Mouse (Mus musculus) CH12.LX (cell line): ENCODE data around the gene Vti1a.

ENCODE experiments used
- CTCF ChIP-seq, 2 experiments: IDR thresholded peaks in 1 of 2; conservative IDR thresholded peaks in 1 of 2; 2 replicates each; pipeline ENCODE4 v1.5.1; 2011 to 2012; ENCODE audit warnings: low read depth in 2 of 2, low read length in 2 of 2, improper control_type of control experiment in 1 of 2, inconsistent platforms in 1 of 2, mild to moderate bottlenecking in 1 of 2, moderate library complexity in 1 of 2
- UBTF ChIP-seq: IDR thresholded peaks from 2 replicates; pipeline ENCODE4 v1.6.1; 2012; ENCODE audit warnings: low read depth, mild to moderate bottlenecking, inconsistent platforms, low read length, improper control_type of control experiment, moderate library complexity

DNA sequence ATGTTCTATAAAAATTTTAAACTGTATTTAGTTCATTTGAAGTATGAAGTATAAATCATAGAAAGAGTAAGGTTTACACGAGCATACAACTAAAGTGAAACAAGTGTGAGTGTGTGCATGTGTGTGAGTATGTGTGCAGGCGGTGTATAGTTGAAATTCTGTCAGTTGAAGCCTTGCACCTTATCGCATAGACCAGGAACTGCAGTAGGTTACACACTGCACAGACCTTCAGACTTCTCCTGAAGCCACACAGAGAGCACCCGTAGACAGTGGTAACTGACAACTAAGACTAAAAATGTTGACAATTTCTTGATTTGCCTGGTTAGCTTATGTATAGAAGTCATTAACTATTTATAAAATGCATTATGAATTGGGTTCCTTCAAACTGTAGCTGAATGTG is 61.4 kb downstream of the Vti1a start:
- TF ChIP-seq CTCF (conservative IDR thresholded peaks at IDR 0.05 in 1 of 2, IDR thresholded peaks at IDR 0.05 in 1 of 2; ENCODE audit: low read depth in 2 of 2, low read length in 2 of 2) (no peak), UBTF (no peak)
